Mouse (Mus musculus): ENCODE results near the gene Dlx1.
A peak's percentile ranks its signal among the peaks of the same experiment; 100 is the strongest.

Dlx1 gene

GRCm38 (mm10) chr2:71527323-71528013, 445 bp upstream of the Dlx1 start:
- DNase-seq (ENCODE audit: low read depth, low spot score): no peak

DNA sequence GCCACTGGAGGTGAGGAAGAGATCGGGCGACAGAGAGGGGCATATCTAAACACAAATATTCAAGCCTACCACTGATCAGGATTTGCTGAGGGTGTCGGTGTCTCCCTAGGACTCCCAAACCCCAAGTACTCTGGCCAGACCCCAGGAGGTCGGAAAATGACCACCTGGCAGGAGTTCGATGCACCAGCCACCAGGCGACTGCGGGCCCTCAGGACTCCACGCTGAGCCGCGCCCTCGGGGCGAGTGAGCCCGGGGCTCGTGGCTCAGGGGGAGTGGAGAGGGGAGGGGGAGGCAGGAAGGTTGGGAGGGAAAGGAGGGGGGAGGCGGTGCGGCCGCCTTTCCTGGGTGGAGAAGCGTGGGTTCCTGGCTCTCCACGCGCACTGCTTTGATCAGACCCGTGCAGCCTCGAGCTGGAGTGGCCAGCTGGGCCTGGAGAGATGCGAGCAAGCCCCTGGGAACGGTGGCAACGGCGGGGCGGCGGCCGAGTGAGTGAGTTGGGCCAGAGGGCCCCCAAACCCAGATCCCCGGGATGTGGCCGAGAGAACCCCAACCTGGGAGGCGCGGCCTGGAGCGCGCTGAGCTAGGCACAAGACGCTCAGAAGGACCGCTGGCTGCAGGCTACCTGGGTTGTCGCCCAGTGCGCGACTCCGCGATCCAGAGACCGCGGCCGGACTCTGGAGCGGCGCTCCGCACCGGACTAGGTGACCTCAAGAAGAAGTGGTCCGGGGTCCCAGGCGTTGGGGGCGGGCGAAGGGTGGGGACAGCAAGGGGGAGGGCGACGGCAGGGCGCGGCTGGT, 999 bp downstream of the Dlx1 start:
- peak; percentile 17 for DNase-seq (ENCODE audit: low read depth, low spot score)

DNA sequence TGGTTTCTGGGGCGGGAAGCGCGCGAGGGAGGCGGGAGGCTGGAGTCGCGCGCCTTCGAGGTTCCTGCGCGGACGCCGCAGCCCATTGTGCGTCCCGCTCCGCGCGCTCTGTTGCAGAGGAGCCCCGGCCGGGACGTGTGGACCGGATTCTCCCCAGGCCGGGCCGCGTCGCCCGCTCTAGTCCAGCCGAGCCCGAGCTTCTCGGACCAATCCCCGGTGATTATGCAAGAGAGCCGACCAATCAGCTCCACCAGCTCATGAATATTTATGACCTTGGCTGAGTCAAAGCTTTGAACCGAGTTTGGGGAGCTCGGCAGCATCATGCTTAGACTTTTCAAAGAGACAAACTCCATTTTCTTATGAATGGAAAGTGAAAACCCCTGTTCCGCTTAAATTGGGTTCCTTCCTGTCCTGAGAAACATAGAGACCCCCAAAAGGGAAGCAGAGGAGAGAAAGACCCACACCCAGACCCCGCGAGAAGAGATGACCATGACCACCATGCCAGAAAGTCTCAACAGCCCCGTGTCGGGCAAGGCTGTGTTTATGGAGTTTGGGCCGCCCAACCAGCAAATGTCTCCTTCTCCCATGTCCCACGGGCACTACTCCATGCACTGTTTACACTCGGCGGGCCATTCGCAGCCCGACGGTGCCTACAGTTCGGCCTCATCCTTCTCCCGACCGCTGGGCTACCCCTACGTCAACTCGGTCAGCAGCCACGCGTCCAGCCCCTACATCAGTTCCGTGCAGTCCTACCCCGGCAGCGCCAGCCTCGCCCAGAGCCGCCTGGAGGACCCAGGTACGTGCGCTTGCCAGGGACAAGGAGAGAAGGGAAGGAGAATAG, 1.8 kb downstream of the Dlx1 start:
- DNase-seq (ENCODE audit: low read depth, low spot score): peak; percentile 67

DNA sequence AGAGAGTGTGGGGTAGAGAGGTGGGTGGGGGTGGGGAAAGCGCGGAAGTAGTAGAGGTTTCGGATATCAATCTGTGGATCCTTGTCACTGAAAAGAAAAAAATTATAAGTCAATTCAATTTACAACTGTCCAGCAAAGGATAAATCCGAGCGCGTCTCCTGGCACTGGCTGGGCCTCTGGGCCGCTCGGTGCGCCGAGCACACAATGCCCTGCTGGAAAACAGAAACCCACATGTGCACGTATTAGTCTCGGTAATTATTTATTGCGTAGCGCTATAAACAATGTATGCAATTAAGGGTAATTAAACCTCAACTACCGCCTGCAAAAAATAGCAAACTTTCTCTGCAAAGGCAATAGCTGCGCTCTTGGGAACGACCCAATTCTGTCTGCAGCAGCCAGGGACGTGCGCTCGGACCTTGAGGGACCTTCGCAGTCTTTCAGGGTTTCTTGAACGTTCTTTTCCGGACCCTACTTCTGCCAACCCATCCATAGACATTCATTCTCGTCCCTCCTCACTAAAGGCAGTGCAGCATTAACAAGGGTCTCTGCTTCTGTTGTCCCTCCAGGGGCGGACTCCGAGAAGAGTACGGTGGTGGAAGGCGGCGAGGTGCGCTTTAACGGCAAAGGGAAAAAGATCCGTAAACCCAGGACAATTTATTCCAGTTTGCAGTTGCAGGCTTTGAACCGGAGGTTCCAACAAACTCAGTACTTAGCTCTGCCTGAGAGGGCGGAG, 2.6 kb downstream of the Dlx1 start:
- DNase-seq (ENCODE audit: low read depth, low spot score): peak; percentile 32

DNA sequence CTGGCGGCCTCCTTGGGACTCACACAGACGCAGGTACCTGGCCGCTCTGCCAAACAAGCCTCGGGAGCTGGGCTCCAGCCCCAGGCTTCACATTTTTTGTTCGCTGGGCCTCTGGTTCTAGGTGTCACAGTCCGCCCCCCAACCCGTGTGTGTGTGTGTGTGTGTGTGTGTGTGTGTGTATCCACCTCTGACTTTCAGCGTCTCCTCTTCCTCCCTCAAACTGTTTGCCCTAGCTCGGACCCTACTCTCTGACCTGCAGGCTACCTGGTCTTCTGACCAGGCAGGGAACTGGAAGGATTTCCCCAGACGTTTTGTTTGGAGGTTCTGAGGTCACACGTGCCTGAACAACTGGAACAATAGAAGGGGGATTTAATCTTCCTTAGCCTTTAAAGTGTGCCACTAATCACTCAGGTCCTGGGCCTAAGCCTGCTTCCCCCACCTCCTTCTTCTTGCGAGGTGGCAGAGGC, 3.2 kb downstream of the Dlx1 start:
- no peak for DNase-seq (ENCODE audit: low read depth, low spot score)

GRCm38 (mm10) chr2:71531990-71532970, 4.4 kb downstream of the Dlx1 start:
- DNase-seq (ENCODE audit: low read depth, low spot score): peak; percentile 31

DNA sequence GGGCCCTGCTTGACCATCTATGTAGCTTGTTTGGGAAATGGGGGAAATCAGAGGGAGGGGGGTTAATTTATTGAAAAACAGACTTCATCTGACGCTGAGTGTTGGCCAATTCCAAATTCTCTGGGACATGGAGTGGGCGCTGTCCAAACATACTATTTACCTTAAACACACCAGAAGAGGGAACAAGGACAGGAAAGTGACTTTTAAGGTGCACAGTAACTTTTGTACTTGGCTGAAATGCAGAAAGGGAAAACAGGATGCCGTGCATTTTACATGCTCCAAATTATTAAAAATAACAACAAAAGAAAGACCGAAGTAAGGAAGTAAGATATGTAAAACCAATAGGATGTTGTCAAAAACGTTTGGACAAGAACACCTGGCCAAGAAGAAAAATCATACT, 5.2 kb downstream of the Dlx1 start:
- DNase-seq (ENCODE audit: low read depth, low spot score): no peak

DNA sequence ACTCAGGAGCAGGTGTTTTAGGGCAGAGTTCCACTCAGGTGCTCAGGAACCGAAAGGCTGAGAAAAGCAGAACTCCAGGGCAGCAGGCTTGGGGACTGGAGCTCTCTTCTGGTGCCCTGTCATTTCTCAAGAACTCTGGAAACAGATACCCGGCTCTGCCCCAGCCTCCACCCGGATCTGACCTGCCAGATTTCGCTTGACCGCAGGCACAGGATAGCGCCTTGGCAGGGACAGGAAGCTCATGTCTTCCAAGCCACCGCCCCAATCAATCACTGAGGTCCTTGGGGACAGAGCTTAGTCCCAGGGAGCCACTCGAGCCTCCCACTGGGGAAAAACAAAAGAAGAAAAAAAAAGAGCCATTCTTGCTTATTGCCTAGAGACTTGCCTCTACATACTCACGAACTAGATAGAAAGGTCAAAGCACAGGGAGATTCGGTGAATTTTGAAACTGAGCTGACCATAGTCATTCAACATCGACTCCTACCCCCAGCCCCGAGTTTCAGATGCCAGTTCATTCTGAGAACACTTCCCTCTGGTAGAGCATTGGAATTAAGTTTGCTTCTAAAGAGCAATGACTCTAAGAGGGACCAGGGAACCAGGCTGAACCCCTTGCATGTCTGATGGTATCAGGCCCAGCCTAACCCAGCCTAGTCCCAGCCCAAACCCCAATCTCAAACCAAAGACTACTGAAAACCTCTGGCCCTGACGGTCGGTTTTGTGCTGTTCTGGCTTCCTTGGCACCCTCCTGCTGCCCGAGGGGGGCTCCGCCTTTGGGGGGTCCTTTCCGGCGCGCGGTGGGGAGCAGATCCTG, 6.5 kb downstream of the Dlx1 start:
- no peak for DNase-seq (ENCODE audit: low read depth, low spot score)

DNA sequence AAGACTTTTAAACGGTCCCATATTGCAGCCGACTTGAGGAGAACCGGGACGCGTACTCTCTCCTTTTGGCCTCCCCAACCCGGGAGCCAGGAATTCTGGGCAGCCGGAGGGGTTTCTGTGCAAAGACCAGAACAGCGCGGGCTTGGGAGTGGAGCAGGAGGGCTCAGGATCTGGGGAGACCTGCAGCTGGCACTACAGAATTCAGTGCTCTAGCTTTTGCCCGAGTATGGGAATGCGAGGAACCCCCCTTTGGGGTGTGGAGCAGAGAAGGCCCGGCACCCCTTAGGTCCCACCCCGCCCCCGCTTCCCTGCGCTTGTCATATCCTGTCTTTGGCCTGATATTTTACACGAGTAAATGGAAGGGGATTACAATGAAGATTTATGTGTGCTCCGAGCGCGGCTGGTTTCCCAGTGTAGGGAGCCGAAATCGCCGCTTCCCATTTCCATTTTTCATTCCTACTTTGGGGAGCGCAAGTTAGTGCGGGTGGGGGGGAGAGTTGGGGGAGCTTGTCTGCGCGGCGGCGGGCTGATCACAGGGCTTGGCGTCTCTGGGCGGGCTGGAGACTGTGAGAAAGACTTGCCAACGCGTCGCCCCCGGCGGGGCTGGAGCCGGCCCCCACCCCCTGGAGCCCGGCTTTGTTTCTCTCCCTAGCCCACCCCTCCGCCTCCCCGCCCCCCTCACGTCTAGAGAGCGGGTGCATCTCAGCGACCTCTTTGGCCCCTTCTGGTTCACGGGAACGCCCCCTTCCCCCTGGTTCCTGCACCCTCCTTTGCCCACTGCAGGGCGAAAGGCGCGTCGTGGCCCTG, 12.9 kb downstream of the Dlx1 start:
- no peak for DNase-seq (ENCODE audit: low read depth, low spot score)

GRCm38 (mm10) chr2:71541418-71542226, 13.7 kb downstream of the Dlx1 start:
- DNase-seq (ENCODE audit: low read depth, low spot score): no peak

- no peak for DNase-seq (ENCODE audit: low read depth, low spot score)
Measured at GRCm38 (mm10) chr2:71542227-71542815, 14.4 kb downstream of the Dlx1 start.

- peak; percentile 20 for DNase-seq (ENCODE audit: low read depth, low spot score)
Measured at GRCm38 (mm10) chr2:71542816-71543301, 14.9 kb downstream of the Dlx1 start.

DNA sequence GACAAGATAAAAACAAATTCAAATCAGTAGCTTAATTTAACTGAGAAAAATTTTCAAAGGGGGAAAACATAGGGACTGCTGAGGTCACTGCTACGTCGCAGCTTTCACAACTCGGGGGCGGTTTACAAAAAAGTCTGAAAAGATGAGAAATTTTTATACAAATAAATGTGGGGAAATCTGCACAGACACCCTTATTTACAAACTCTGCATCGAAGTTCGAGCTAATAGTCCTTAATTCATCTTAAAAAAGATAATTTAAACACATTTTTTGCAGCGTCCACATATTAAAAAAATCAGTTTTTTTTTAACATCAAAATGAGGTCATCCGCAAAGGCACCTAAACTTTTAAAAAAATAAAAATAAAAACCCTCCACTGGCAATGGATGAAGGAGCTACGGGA, 15.6 kb downstream of the Dlx1 start:
- no peak for DNase-seq (ENCODE audit: low read depth, low spot score)

DNA sequence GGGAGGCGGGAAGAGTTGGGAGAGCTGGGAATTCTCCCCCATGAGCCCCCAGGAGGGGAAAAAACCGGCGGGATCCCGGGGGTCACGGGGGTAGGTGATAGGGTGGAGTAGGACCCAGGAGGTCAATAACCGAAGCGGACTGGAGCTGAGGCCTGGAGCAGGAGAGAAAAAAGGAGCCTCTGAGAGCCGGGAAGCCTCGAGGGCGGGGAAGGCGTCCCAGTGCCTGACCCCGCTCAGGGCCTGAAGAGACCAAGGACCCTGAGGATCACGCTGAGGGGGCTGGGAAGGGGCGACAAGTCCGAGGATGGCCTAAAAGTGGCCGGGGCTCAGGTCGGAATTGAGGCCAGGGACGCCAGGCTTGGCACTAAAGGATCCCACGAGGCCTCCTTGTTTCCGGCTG, 16.0 kb downstream of the Dlx1 start:
- DNase-seq (ENCODE audit: low read depth, low spot score): no peak

DNA sequence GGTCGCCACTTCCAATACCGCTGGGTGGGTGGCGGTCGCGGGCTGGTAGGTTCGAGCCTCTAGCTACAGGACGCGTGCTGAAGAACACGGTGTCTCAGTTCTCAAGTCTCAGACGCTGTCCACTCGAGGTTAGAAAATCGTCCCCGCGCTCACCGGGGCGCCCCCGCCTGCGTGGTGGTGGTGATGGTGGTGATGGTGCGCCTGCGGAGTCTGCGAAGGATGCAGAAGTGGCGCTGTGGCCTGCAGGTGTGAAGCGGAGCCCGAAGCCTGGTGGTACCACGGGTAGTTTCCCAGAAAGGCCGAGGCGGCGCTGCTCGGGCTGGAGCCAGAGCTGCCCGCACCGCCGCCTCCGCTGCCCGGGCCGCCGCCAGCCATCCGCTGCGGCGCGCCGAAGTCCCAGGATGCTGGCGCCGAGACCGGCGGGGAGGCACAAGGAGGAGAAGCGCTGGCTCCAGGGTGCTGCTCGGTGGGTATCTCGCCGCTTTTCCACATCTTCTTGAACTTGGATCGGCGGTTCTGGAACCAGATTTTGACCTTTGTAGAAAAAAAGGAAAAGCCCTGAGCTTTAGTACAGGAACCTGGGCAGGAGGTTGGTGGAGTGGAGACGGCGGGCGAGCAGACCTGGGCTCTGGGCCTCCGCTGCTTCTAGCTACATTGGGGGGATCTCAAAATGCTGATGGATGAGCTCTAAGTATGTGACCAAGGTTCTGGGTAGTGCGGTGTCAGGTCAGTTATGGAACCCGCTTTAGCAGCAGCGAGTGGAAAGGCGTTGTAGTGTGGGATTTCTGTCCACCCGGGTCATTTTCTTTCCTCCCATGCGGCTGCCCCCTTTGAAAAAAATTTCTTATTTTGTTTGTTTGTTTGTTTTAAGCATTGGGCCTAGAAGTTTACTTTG, 16.7 kb downstream of the Dlx1 start:
- peak; percentile 38 for DNase-seq (ENCODE audit: low read depth, low spot score)

- DNase-seq (ENCODE audit: low read depth, low spot score): peak; percentile 35
Measured at GRCm38 (mm10) chr2:71545401-71545881, 17.5 kb downstream of the Dlx1 start.
